Mouse (Mus musculus) induced T-regulatory cell, adult 2 months (primary cell): ENCODE data around the gene Mylk.

Source experiments
- DNase-seq: peaks from one replicate; pipeline ENCODE4 v3.0.0-alpha.2; 2012; ENCODE audit warnings: low read depth

The Mylk gene

GRCm38 (mm10) chr16:34985031-34985346 lies 240.0 kb downstream of the Mylk start:
- no peak for DNase-seq

- no peak for DNase-seq
Observed at GRCm38 (mm10) chr16:34986211-34986825, 241.3 kb downstream of the Mylk start.

GRCm38 (mm10) chr16:34991365-34991764 lies 246.4 kb downstream of the Mylk start:
- DNase-seq: no peak

GRCm38 (mm10) chr16:34992854-34993253 lies 247.8 kb downstream of the Mylk start:
- DNase-seq: no peak

GRCm38 (mm10) chr16:34993694-34994330 lies 248.8 kb downstream of the Mylk start:
- DNase-seq: no peak

- no peak for DNase-seq
Observed at GRCm38 (mm10) chr16:34994641-34995141, 249.7 kb downstream of the Mylk start.

- no peak for DNase-seq
Observed at GRCm38 (mm10) chr16:34996133-34996532, 251.1 kb downstream of the Mylk start.

GRCm38 (mm10) chr16:34997052-34997451 lies 252.0 kb downstream of the Mylk start:
- DNase-seq: no peak

- no peak for DNase-seq
Observed at GRCm38 (mm10) chr16:34997576-34997975, 252.6 kb downstream of the Mylk start.

GRCm38 (mm10) chr16:34999016-34999415 lies 254.0 kb downstream of the Mylk start:
- no peak for DNase-seq

- DNase-seq: no peak
Observed at GRCm38 (mm10) chr16:34999986-35000385, 255.0 kb downstream of the Mylk start.

GRCm38 (mm10) chr16:35000923-35001560 lies 256.0 kb downstream of the Mylk start:
- no peak for DNase-seq

- no peak for DNase-seq
Observed at GRCm38 (mm10) chr16:35004356-35004755, 259.3 kb downstream of the Mylk start.

- no peak for DNase-seq
Observed at GRCm38 (mm10) chr16:35004756-35005155, 259.7 kb downstream of the Mylk start.

GRCm38 (mm10) chr16:35006251-35006650 lies 261.2 kb downstream of the Mylk start:
- DNase-seq: no peak

GRCm38 (mm10) chr16:35007361-35007760 lies 262.4 kb downstream of the Mylk start:
- DNase-seq: no peak

- DNase-seq: no peak
Observed at GRCm38 (mm10) chr16:35008447-35008846, 263.4 kb downstream of the Mylk start.

GRCm38 (mm10) chr16:35013501-35013900 lies 268.5 kb downstream of the Mylk start:
- DNase-seq: no peak

GRCm38 (mm10) chr16:35016491-35016890 lies 271.5 kb downstream of the Mylk start:
- no peak for DNase-seq

GRCm38 (mm10) chr16:35018470-35018974 lies 273.5 kb downstream of the Mylk start:
- no peak for DNase-seq

- no peak for DNase-seq
Observed at GRCm38 (mm10) chr16:35021903-35022241, 276.9 kb downstream of the Mylk start.

GRCm38 (mm10) chr16:35022242-35023137 lies 277.5 kb downstream of the Mylk start, which contains the start of gene Hacd2:
Gene Hacd2 (plus strand): TSS chr16:35022428.
- peak; percentile 94 for DNase-seq
